Mouse (Mus musculus): Measurements from ENCODE around the gene Dnajc3. TPM values are rescaled to one million over a fixed set of nuclear protein-coding genes. Genes with fewer than 3 reads are reported as not detected.

Gene Dnajc3
- polyA plus RNA-seq, 1 experiment, result 9.8 TPM

DNA sequence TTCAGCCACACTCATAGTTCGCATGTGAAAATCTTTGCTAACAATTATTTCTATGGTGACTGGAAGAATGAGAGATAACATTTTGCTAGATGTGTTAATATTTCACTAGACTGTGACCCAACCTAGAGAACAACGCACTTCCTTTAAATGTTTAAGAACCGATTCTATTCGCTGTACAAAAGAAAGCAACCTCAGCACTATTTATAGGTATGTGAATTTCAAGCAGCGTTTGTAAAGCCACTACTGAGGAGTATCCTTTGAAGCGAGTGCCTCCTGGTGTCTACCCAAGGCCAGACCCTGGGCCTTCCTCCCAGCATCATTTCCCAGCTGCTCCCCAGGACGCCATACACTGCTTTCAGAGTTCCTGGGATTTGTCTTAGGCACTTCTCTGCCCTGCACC lies 17.1 kb upstream of the Dnajc3 start:
- H3K4me1 ChIP-seq (ENCODE audit: control insufficient read depth, insufficient read depth, insufficient read length, low read length), result peaks cover 14% of the 10 kb centered on the region
- H3K36me3 ChIP-seq (ENCODE audit: control insufficient read depth, insufficient read depth, low read length), result no peaks in the 10 kb centered on the region
- H3K4me3 ChIP-seq (ENCODE audit: low read depth, low read length), result no peak overlapping the region
- 31% methylated on average over 7 of the region's 7 CpGs for WGBS
- no peak overlapping the region for H3K27ac ChIP-seq (ENCODE audit: insufficient read depth, low read depth, low read length)
- H3K27me3 ChIP-seq (ENCODE audit: control insufficient read depth, insufficient read depth, low read length), result peaks cover 30% of the 10 kb centered on the region
- TF ChIP-seq CTCF (IDR thresholded peaks at IDR 0.05; ENCODE audit: extremely low read depth, insufficient read length, insufficient replicate concordance, low read depth, low read length) (no peak), POLR2A (IDR thresholded peaks at IDR 0.05; ENCODE audit: low read depth, low read length) (no peak)

DNA sequence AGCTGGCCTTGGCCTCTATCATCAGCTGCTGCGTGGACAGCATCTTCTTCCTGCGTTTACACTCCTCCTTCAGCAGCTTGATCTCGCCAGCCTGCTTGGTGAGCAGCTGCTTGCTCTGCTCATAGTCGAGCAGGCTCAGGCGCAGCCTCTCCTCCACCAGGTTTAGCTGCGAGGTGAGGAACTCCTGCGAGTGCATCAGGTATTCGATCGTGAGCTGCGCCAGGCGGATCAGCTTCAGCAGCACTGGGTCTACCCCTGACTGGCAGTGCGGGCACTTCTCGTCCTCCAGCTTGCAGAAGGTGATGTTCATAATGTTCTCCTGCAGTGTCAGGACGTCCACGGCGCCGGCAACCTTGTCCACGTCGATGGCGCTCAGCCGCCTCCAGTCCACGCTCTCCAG lies 15.5 kb upstream of the Dnajc3 start:
- no peaks in the 10 kb centered on the region for H3K36me3 ChIP-seq (ENCODE audit: control insufficient read depth, insufficient read depth, low read length)
- WGBS, result 36% methylated on average over 22 of the region's 22 CpGs
- peaks cover 14% of the 10 kb centered on the region for H3K4me1 ChIP-seq (ENCODE audit: control insufficient read depth, insufficient read depth, insufficient read length, low read length)
- TF ChIP-seq POLR2A (IDR thresholded peaks at IDR 0.05; ENCODE audit: low read depth, low read length) (no peak), CTCF (IDR thresholded peaks at IDR 0.05; ENCODE audit: extremely low read depth, insufficient read length, insufficient replicate concordance, low read depth, low read length) (no peak)
- peak overlapping the region; percentile 47 for H3K4me3 ChIP-seq (ENCODE audit: low read depth, low read length)
- H3K27me3 ChIP-seq (ENCODE audit: control insufficient read depth, insufficient read depth, low read length), result peaks cover 30% of the 10 kb centered on the region
- H3K27ac ChIP-seq (ENCODE audit: insufficient read depth, low read depth, low read length), result no peak overlapping the region

DNA sequence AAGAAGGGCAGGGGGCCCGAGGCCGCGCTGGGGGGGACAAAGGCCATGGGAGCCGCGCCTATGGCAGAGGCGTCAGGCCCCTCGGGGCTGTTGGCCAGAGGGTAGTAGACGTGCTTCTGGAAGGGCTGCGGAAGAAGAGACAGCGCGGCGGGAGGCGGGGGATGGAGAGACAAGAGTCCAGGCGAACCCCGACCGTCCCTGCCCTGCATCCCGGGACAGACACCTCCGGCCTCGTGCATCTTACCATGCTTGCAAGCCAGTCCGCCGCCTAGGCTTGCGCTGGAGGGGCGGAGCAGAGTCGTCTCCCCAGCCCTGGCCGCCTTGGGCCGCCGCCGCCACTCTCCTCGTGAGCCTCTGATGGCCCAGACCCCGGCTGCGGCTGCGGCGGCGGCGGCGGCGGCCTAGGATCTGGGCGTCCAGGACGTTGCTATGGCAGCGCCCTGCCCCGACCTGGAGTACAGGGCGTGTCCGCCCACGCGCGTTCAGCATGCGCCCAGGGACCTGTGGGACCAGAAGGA lies 15.1 kb upstream of the Dnajc3 start:
- Histone ChIP-seq H3K27ac (ENCODE audit: insufficient read depth, low read depth, low read length) (no peak overlapping the region), H3K36me3 (ENCODE audit: control insufficient read depth, insufficient read depth, low read length) (no peaks in the 10 kb centered on the region), H3K27me3 (ENCODE audit: control insufficient read depth, insufficient read depth, low read length) (peaks cover 30% of the 10 kb centered on the region), H3K4me1 (ENCODE audit: control insufficient read depth, insufficient read depth, insufficient read length, low read length) (peaks cover 14% of the 10 kb centered on the region), H3K4me3 (ENCODE audit: low read depth, low read length) (peak overlapping the region; percentile 47)
- 5% methylated on average over 47 of the region's 47 CpGs for WGBS
- TF ChIP-seq CTCF (IDR thresholded peaks at IDR 0.05; ENCODE audit: extremely low read depth, insufficient read length, insufficient replicate concordance, low read depth, low read length), result no peak

DNA sequence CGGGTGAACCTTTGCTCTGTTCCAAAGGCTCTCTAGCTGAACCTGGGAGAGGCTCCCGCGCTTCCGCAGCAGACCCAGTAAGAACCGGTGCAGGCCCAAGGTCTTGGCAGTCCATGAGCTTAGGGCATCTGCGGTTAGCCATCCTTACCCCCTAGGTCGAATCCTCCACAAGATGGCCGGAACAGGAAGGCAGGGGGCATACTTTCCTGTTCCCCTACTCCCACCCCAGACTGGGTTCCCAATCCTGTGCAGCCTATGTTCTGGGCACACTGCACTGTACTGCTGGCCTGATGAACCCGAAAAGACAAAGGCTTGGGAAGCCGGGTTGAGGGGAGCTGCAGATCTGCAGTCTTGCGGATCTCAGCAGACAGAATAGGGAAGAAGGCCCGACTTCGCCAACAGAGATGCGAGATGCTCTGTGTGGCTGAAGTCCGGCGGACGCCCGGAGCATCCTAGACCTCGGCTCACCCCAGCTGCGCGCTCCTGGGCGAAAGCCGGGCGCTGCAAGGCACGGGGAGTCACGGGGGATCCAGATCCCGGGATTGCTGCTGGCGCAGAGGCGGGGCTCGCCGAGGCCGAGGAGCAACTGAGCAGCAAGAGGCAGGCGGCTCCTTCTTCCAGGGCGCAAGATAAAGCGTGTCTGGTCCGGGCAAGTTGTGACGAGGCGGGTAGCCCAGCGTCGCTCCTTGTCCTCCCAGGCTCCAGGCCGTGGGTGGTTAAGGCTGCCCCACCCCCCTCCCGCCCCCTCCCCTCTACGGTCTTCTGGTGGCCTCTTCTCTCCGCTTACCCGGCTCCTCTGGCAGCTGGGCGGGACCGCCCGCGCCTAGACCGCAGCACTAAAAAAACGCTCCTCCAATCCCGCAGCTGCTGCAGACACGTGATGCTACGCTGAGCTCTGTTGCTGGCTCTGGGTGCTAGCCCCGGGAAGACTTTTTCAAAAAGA lies 12.8 kb upstream of the Dnajc3 start, which contains the start of gene Dzip1:
Dzip1 (minus strand) TSS at position 788 of the 943 bp plus-strand sequence.
- peaks cover 18% of the 10 kb centered on the region for H3K4me1 ChIP-seq (ENCODE audit: control insufficient read depth, insufficient read depth, insufficient read length, low read length)
- peaks cover 30% of the 10 kb centered on the region for H3K27me3 ChIP-seq (ENCODE audit: control insufficient read depth, insufficient read depth, low read length)
- no peak for TF ChIP-seq POLR2A (IDR thresholded peaks at IDR 0.05; ENCODE audit: low read depth, low read length)
- no peaks in the 10 kb centered on the region for H3K36me3 ChIP-seq (ENCODE audit: control insufficient read depth, insufficient read depth, low read length)
- H3K27ac ChIP-seq (ENCODE audit: insufficient read depth, low read depth, low read length), result no peak within 1 kb of the TSS
- H3K4me3 ChIP-seq (ENCODE audit: low read depth, low read length), result peak within 1 kb of the TSS; percentile 66
- 4% methylated on average over 54 of the region's 55 CpGs for WGBS

DNA sequence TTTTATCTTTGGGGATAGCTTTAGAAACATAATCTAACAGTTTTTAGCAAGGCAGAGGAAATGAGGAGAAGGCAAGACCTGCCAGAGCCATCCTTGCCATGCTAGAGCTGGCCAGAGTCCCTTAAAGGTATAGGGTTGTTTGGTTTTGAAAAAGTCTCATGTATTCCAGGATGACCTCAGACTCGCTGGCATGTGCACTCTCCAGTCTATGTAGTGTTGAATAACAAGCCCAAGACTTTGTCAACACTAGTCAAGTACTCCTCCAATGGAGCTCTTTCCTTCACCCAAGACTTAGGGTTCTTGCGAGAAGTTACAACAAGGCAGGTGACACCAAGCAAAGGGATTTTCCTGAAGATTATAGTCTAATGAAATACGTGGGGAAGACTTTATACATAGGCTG lies 9.2 kb upstream of the Dnajc3 start:
- Histone ChIP-seq H3K27me3 (ENCODE audit: control insufficient read depth, insufficient read depth, low read length) (peaks cover 11% of the 10 kb centered on the region), H3K27ac (ENCODE audit: insufficient read depth, low read depth, low read length) (no peak overlapping the region), H3K4me1 (ENCODE audit: control insufficient read depth, insufficient read depth, insufficient read length, low read length) (peaks cover 13% of the 10 kb centered on the region), H3K4me3 (ENCODE audit: low read depth, low read length) (no peak overlapping the region), H3K36me3 (ENCODE audit: control insufficient read depth, insufficient read depth, low read length) (no peaks in the 10 kb centered on the region)
- WGBS, result 89% methylated on average over 3 of the region's 3 CpGs
- TF ChIP-seq CTCF (IDR thresholded peaks at IDR 0.05; ENCODE audit: extremely low read depth, insufficient read length, insufficient replicate concordance, low read depth, low read length) (no peak), POLR2A (IDR thresholded peaks at IDR 0.05; ENCODE audit: low read depth, low read length) (no peak)

DNA sequence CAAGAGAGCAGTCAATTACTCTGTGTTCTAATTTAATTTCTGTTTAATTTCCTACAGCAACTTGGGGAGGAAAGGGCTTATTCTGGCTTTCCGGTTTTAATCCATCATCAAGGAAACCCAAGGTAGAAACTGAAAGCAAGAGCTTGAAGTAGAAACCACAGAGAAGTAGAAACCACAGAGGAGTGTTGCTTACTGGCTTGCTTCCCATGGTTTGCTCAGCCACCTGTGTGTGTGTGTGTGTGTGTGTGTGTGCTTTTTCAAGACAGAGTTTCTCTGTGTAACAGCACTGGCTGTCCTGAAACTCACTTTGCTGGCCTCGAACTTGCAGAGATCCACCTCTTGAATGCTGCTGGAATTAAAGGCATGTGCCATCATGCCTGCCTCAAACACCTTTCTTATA lies 8.0 kb upstream of the Dnajc3 start:
- Histone ChIP-seq H3K4me3 (ENCODE audit: low read depth, low read length) (no peak overlapping the region), H3K36me3 (ENCODE audit: control insufficient read depth, insufficient read depth, low read length) (no peaks in the 10 kb centered on the region), H3K4me1 (ENCODE audit: control insufficient read depth, insufficient read depth, insufficient read length, low read length) (peaks cover 10% of the 10 kb centered on the region), H3K27ac (ENCODE audit: insufficient read depth, low read depth, low read length) (0 out of 2 replicates have a peak overlapping the region, but pooled peaks have one; percentile 25), H3K27me3 (ENCODE audit: control insufficient read depth, insufficient read depth, low read length) (peaks cover 5% of the 10 kb centered on the region; the same call in 1 of the 2 replicates)
- TF ChIP-seq POLR2A (IDR thresholded peaks at IDR 0.05; ENCODE audit: low read depth, low read length), result no peak
- TF ChIP-seq CTCF (IDR thresholded peaks at IDR 0.05; ENCODE audit: extremely low read depth, insufficient read length, insufficient replicate concordance, low read depth, low read length), result no peak
- WGBS, result 63% methylated on average over 2 of the region's 2 CpGs

DNA sequence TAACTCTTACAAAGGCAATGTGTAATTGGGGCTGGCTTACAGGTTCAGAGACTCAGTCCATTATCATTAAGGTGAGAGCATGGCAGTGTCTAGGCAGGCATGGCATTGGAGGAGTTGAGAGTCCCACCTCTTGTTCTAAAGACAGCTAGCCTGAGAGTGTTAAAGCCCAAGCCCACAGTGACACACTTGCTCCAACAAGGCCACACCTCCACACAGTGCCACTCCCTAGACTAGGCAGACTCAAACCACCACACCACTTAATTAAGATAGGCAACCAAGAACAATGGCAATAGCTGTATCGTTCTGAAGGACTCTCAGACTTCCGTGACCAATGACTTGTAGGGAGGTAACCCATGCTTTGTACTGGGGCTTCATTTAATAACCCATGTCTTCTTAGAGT lies 7.0 kb upstream of the Dnajc3 start:
- Histone ChIP-seq H3K36me3 (ENCODE audit: control insufficient read depth, insufficient read depth, low read length) (no peaks in the 10 kb centered on the region), H3K27me3 (ENCODE audit: control insufficient read depth, insufficient read depth, low read length) (no peaks in the 10 kb centered on the region), H3K4me1 (ENCODE audit: control insufficient read depth, insufficient read depth, insufficient read length, low read length) (peaks cover 7% of the 10 kb centered on the region; the same call in 1 of the 2 replicates), H3K4me3 (ENCODE audit: low read depth, low read length) (no peak overlapping the region), H3K27ac (ENCODE audit: insufficient read depth, low read depth, low read length) (no peak overlapping the region)
- WGBS, result 54% methylated on average over 2 of the region's 2 CpGs
- TF ChIP-seq POLR2A (IDR thresholded peaks at IDR 0.05; ENCODE audit: low read depth, low read length) (no peak), CTCF (IDR thresholded peaks at IDR 0.05; ENCODE audit: extremely low read depth, insufficient read length, insufficient replicate concordance, low read depth, low read length) (no peak)

Data from small intestine, adult 2 months (tissue).